Mouse (Mus musculus): Measurements from ENCODE around the gene Tfap2d.

DNA sequence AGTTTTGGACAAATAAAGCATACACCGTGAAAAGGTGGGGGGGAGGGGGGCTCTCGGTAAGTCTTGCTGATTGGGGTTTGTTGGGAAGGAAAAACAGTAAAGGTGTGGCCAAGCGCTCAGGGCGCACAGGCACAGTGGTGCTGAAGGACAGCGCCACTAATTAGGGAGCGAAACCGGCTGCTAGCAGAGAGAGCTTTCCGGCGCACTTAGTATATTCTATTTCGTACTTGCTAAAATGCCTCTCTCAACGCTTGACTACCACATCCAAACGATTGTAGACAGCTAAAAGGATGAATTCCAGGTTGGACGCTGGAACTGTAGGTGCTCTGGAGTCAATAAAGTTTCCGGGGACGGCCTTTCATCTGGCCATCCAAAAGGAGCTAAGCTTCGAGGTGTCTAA lies 6.9 kb downstream of the Tfap2d start:
- TF ChIP-seq MYOG (IDR thresholded peaks at IDR 0.05; ENCODE audit: control insufficient read depth in 1 of 3, insufficient read depth in 1 of 3, insufficient read length in 2 of 3, low read depth in 2 of 3) (no peak), USF1 (IDR thresholded peaks at IDR 0.05; ENCODE audit: low read depth) (no peak), POLR2A (IDR thresholded peaks at IDR 0.05; ENCODE audit: insufficient read length, low read depth) (no peak), TCF12 (IDR thresholded peaks at IDR 0.05; ENCODE audit: insufficient read depth, poor library complexity, severe bottlenecking) (no peak)
